32 mouse cellular contexts compared by ENCODE assay signal in the genomic region with DNA sequence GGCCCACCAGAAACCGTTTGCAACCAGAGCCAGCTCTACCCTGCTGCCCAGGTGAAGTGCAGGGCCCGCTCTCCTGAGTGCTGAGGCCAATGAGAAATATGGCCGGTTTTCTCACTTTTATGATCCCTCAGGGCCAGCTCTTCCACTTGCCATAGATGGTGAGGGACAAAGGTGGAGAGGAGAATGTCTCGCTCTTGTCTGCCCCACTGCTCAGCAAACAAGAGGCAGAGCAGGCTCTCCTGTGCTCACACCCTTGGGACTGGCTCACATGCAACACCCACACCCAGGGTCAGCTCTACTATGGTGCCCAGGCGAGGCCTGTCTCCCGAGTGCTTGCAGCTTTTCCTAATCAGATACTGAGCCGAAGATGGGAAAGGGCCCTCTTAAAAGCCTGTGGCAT. TPM values are rescaled to one million over a fixed set of nuclear protein-coding genes. Genes with fewer than 3 reads are reported as not detected.
DNase-seq lines count a peak whose midpoint lies in the region; ATAC-seq and TF ChIP-seq lines count a peak whose summit lies in the region.
"Had no signal": no experiment of that assay in that cellular context is flagged by ENCODE, and none has a peak within 500 bp of the region (broad histone marks: within the 10 kb centered on the region; RNA-seq: fewer than 3 reads in every experiment).

No protein-coding gene starts in this region.

- no peak for TF ChIP-seq POLR2A in small intestine, adult 2 months (IDR thresholded peaks at IDR 0.05; ENCODE audit: low read depth, low read length)

- 85% methylated on average over 7 of the region's 7 CpGs for WGBS in hindbrain, postnatal 0 days
- WGBS in hindbrain, embryonic 16.5 days: 86% methylated on average over 7 of the region's 7 CpGs
- 67% methylated on average over 7 of the region's 7 CpGs for WGBS in intestine, embryonic 15.5 days
- 43% methylated on average over 7 of the region's 7 CpGs for WGBS in small intestine, adult 2 months

- no peak for TF ChIP-seq CTCF in hindbrain, postnatal 0 days (IDR thresholded peaks at IDR 0.05; ENCODE audit: low read depth)
- no peak for TF ChIP-seq CTCF in small intestine, adult 2 months (IDR thresholded peaks at IDR 0.05; ENCODE audit: extremely low read depth, insufficient read length, insufficient replicate concordance, low read depth, low read length)

- peak; percentile 2 for DNase-seq in embryo, embryonic 10 days (ENCODE audit: low spot score)
- no peak for DNase-seq in embryo, embryonic 11 days
- DNase-seq in hindbrain, postnatal 0 days (ENCODE audit: low spot score): no peak
- DNase-seq in urinary bladder, adult 2 months (ENCODE audit: low spot score): no peak
- no peak for DNase-seq in right cerebral cortex, adult 18-20 months
- DNase-seq: adrenal gland, postnatal 10 days; adrenal gland, postnatal 36 days; B cell, adult 2 months; cerebellum, adult 11 months; cerebellum, adult 2 months; cerebellum, adult 9-11 months; cerebellum, postnatal 25 days; forebrain, postnatal 0 days; gastrocnemius, adult 2 months; gastrocnemius, postnatal 14 days; heart, adult 18-20 months; heart, postnatal 10 days; heart, postnatal 36 days; kidney, adult 11 months had no signal

- 0 out of 2 replicates have a peak, but pooled peaks have one; percentile 22 for ATAC-seq in hindbrain, postnatal 0 days
- ATAC-seq in hindbrain, embryonic 16.5 days: no peak
- ATAC-seq in intestine, embryonic 15.5 days: peak; percentile 58
- ATAC-seq: forebrain, embryonic 14.5 days; forebrain, postnatal 0 days; Patski had no signal

- no peaks in the 10 kb centered on the region for H3K4me1 ChIP-seq in hindbrain, postnatal 0 days (ENCODE audit: insufficient read depth, low read length)
- H3K4me1 ChIP-seq in hindbrain, embryonic 16.5 days (ENCODE audit: control insufficient read depth, insufficient read depth, low read depth, low read length): no peaks in the 10 kb centered on the region
- H3K4me1 ChIP-seq in intestine, embryonic 15.5 days (replicated peaks): no peaks in the 10 kb centered on the region
- peaks cover 14% of the 10 kb centered on the region; the same call in 1 of the 2 replicates for H3K4me1 ChIP-seq in small intestine, adult 2 months (ENCODE audit: control insufficient read depth, insufficient read depth, insufficient read length, low read length)
- H3K4me1 ChIP-seq: forebrain, embryonic 10.5 days; heart, embryonic 12.5 days; heart, embryonic 15.5 days; hindbrain, embryonic 10.5 days; hindbrain, embryonic 13.5 days had no signal

- H3K9me3 ChIP-seq in hindbrain, postnatal 0 days (ENCODE audit: low read length): no peaks in the 10 kb centered on the region
- H3K9me3 ChIP-seq in hindbrain, embryonic 16.5 days (ENCODE audit: control insufficient read depth, low read length): no peaks in the 10 kb centered on the region
- no peaks in the 10 kb centered on the region for H3K9me3 ChIP-seq in intestine, embryonic 15.5 days
- H3K9me3 ChIP-seq: forebrain, embryonic 10.5 days; G1E; heart, embryonic 15.5 days; hindbrain, embryonic 10.5 days; hindbrain, embryonic 13.5 days had no signal

- H3K4me2 ChIP-seq in hindbrain, postnatal 0 days (ENCODE audit: low read depth, low read length): no peak overlapping the region
- H3K4me2 ChIP-seq in hindbrain, embryonic 16.5 days (ENCODE audit: low read length): no peak overlapping the region
- H3K4me2 ChIP-seq in intestine, embryonic 15.5 days (replicated peaks): no peak overlapping the region
- H3K4me2 ChIP-seq: heart, embryonic 12.5 days; heart, embryonic 15.5 days; hindbrain, embryonic 13.5 days had no signal

- no peaks in the 10 kb centered on the region for H3K36me3 ChIP-seq in hindbrain, postnatal 0 days (ENCODE audit: insufficient read depth, low read length)
- no peaks in the 10 kb centered on the region for H3K36me3 ChIP-seq in hindbrain, embryonic 16.5 days (ENCODE audit: control insufficient read depth, insufficient read depth, low read length)
- no peaks in the 10 kb centered on the region for H3K36me3 ChIP-seq in intestine, embryonic 15.5 days
- H3K36me3 ChIP-seq in small intestine, adult 2 months (ENCODE audit: control insufficient read depth, insufficient read depth, low read length): no peaks in the 10 kb centered on the region
- H3K36me3 ChIP-seq: forebrain, embryonic 10.5 days; G1E; heart, embryonic 12.5 days; heart, embryonic 15.5 days; hindbrain, embryonic 10.5 days; hindbrain, embryonic 13.5 days had no signal

- H3K27me3 ChIP-seq in hindbrain, postnatal 0 days (ENCODE audit: insufficient read depth, low read length): no peaks in the 10 kb centered on the region
- H3K27me3 ChIP-seq in hindbrain, embryonic 16.5 days (replicated peaks; ENCODE audit: control insufficient read depth, insufficient read depth, low read length): no peaks in the 10 kb centered on the region
- no peaks in the 10 kb centered on the region for H3K27me3 ChIP-seq in intestine, embryonic 15.5 days (replicated peaks)
- no peaks in the 10 kb centered on the region for H3K27me3 ChIP-seq in small intestine, adult 2 months (ENCODE audit: control insufficient read depth, insufficient read depth, low read length)
- H3K27me3 ChIP-seq: Patski had no signal

- no peak overlapping the region for H3K9ac ChIP-seq in hindbrain, postnatal 0 days (replicated peaks; ENCODE audit: low read length)
- H3K9ac ChIP-seq in hindbrain, embryonic 16.5 days (ENCODE audit: low read depth, low read length): no peak overlapping the region
- no peak overlapping the region for H3K9ac ChIP-seq in intestine, embryonic 15.5 days
- H3K9ac ChIP-seq: forebrain, postnatal 0 days; heart, embryonic 12.5 days; heart, embryonic 15.5 days; hindbrain, embryonic 13.5 days had no signal

- no peak overlapping the region for H3K4me3 ChIP-seq in hindbrain, postnatal 0 days (ENCODE audit: low read length)
- no peak overlapping the region for H3K4me3 ChIP-seq in hindbrain, embryonic 16.5 days (ENCODE audit: low read length)
- H3K4me3 ChIP-seq in intestine, embryonic 15.5 days (replicated peaks): no peak overlapping the region
- no peak overlapping the region for H3K4me3 ChIP-seq in small intestine, adult 2 months (ENCODE audit: low read depth, low read length)
- H3K4me3 ChIP-seq: forebrain, embryonic 10.5 days; gastrocnemius, adult 2 months; heart, embryonic 12.5 days; heart, embryonic 15.5 days; hindbrain, embryonic 10.5 days; hindbrain, embryonic 13.5 days had no signal

- H3K27ac ChIP-seq in hindbrain, postnatal 0 days: no peak overlapping the region
- no peak overlapping the region for H3K27ac ChIP-seq in hindbrain, embryonic 16.5 days (ENCODE audit: low read depth, low read length)
- H3K27ac ChIP-seq in intestine, embryonic 15.5 days: no peak overlapping the region
- H3K27ac ChIP-seq in small intestine, adult 2 months (ENCODE audit: insufficient read depth, low read depth, low read length): peak overlapping the region; percentile 44
- H3K27ac ChIP-seq: forebrain, embryonic 10.5 days; gastrocnemius, adult 2 months; heart, embryonic 15.5 days; hindbrain, embryonic 10.5 days; hindbrain, embryonic 13.5 days had no signal

RNA-seq across cellular contexts. Expression of a gene that starts 41.1 kb away (rescaled TPM):
- 33.7 and 36.7 TPM in 2 replicates for total RNA-seq in hindbrain, postnatal 0 days (2014; rRNA removed)
- 8.1 and 8.6 TPM in 2 replicates for polyA plus RNA-seq in hindbrain, postnatal 0 days (2015; fragmentation: Nextera tagmentation; extraction: Ambion mirVana)
- polyA plus RNA-seq in hindbrain, embryonic 16.5 days (2015; fragmentation: Nextera tagmentation; extraction: Ambion mirVana): 5.8 and 7.1 TPM in 2 replicates
- polyA plus RNA-seq in intestine, embryonic 15.5 days (2015; fragmentation: Nextera tagmentation; extraction: Ambion mirVana): 0.33 and 0.41 TPM in 2 replicates
- not detected in 2 replicates for polyA plus RNA-seq in small intestine, adult 2 months (2012; rRNA removed)
- polyA plus RNA-seq in urinary bladder, adult 2 months (2012; rRNA removed): 0.07 and 0.16 TPM in 2 replicates
- total RNA-seq: CH12.LX; common myeloid progenitor, adult 5-6 weeks; gastrocnemius, adult 2 months; heart, adult 18-20 months; heart, postnatal 10 days had no signal
- polyA plus RNA-seq: G1E, Patski had no signal
